Mouse (Mus musculus): ENCODE measurements at regions not wholly inside any gene's neighbourhood (a gene's known extent, or its start where the extent isn't known, plus 50 kb on each side); places are given as distances from the start of the nearest gene placed in this dataset.

- Histone ChIP-seq H3K36me3 (ENCODE audit: control insufficient read depth, insufficient read depth, low read length) (no peaks in the 10 kb centered on the region), H3K9ac (ENCODE audit: low read length) (no peak overlapping the region), H3K27ac (replicated peaks) (no peak overlapping the region), H3K4me1 (replicated peaks; ENCODE audit: control insufficient read depth, insufficient read depth) (no peaks in the 10 kb centered on the region), H3K9me3 (ENCODE audit: control insufficient read depth, low read length) (no peaks in the 10 kb centered on the region), H3K4me2 (replicated peaks; ENCODE audit: low read depth) (no peak overlapping the region), H3K4me3 (ENCODE audit: low read depth, low read length) (no peak overlapping the region), H3K27me3 (ENCODE audit: control insufficient read depth, insufficient read depth, low read length) (no peaks in the 10 kb centered on the region)
- DNase-seq (ENCODE audit: low spot score) (no peak), ATAC-seq (ENCODE audit: low FRiP score, low TSS enrichment) (no peak)
- WGBS = 65% methylated on average over 10 of the region's 10 CpGs
- TF ChIP-seq CTCF (IDR thresholded peaks at IDR 0.05; ENCODE audit: low read depth) (no peak), EP300 (optimal IDR thresholded peaks at IDR 0.05) (no peak)
Measured at GRCm38 (mm10) chr10:67339371-67339929, 54.3 kb upstream of the Nrbf2 start.

- Histone ChIP-seq H3K27ac (replicated peaks) (no peak overlapping the region), H3K27me3 (ENCODE audit: control insufficient read depth, insufficient read depth, low read length) (no peaks in the 10 kb centered on the region), H3K4me2 (replicated peaks; ENCODE audit: low read depth) (no peak overlapping the region), H3K36me3 (ENCODE audit: control insufficient read depth, insufficient read depth, low read length) (no peaks in the 10 kb centered on the region), H3K4me3 (ENCODE audit: low read depth, low read length) (no peak overlapping the region), H3K9me3 (ENCODE audit: control insufficient read depth, low read length) (no peaks in the 10 kb centered on the region), H3K9ac (ENCODE audit: low read length) (no peak overlapping the region), H3K4me1 (replicated peaks; ENCODE audit: control insufficient read depth, insufficient read depth) (no peaks in the 10 kb centered on the region)
- 76% methylated on average over 4 of the region's 4 CpGs for WGBS
- TF ChIP-seq EP300 (optimal IDR thresholded peaks at IDR 0.05) (no peak), CTCF (IDR thresholded peaks at IDR 0.05; ENCODE audit: low read depth) (no peak)
- DNase-seq (ENCODE audit: low spot score) (no peak), ATAC-seq (ENCODE audit: low FRiP score, low TSS enrichment) (no peak)
Measured at GRCm38 (mm10) chr10:67344722-67345121, 59.6 kb upstream of the Nrbf2 start.

DNA sequence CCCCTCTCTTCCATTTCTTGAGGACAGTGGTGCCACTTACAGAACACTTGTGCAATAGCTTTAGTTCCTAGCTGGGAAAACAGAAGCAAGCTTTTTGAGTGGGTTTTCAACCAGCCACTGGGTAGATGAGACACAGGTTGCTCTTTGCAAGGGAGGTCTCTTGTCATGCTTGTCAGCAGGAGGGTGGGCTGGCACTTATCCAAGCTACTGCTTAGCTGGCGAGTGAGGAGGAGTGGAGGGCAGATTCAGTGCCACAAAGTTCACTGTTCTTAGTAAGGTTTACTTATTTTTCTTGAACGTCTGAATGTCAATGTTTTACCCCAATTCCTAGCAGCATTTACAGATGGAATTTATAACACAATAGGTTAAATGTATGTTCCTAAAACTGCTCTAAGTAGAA, 65.9 kb upstream of the Nrbf2 start:
- WGBS = 22% methylated on average over 2 of the region's 2 CpGs
- H3K4me2 ChIP-seq (replicated peaks; ENCODE audit: low read depth) = no peak overlapping the region
- no peak overlapping the region for H3K27ac ChIP-seq (replicated peaks)
- H3K27me3 ChIP-seq (ENCODE audit: control insufficient read depth, insufficient read depth, low read length) = no peaks in the 10 kb centered on the region
- H3K4me1 ChIP-seq (replicated peaks; ENCODE audit: control insufficient read depth, insufficient read depth) = no peaks in the 10 kb centered on the region
- ATAC-seq (ENCODE audit: low FRiP score, low TSS enrichment) (no peak), DNase-seq (ENCODE audit: low spot score) (no peak)
- H3K9ac ChIP-seq (ENCODE audit: low read length) = no peak overlapping the region
- H3K36me3 ChIP-seq (ENCODE audit: control insufficient read depth, insufficient read depth, low read length) = no peaks in the 10 kb centered on the region
- TF ChIP-seq EP300 (optimal IDR thresholded peaks at IDR 0.05) = no peak
- TF ChIP-seq CTCF (IDR thresholded peaks at IDR 0.05; ENCODE audit: low read depth) = no peak
- H3K9me3 ChIP-seq (ENCODE audit: control insufficient read depth, low read length) = no peaks in the 10 kb centered on the region
- no peak overlapping the region for H3K4me3 ChIP-seq (ENCODE audit: low read depth, low read length)

DNA sequence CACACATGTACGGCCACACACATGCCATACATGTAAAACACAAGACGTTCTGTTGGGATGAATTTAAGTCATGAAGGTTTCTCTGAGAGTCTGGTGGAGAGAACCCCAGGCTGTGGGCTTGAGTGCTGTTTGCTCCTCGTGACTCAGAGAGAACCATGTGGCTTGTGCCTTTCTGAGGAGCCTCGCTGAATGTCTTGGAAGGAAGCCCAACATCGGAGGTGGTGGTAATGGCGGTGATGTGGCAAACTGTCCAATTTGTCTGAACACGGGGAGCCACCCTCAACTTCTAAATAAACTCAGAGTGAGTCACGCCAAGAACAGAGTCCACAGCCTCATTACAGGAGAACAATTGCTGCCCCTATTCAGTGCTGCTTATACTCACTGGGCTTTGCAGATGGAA, 75.7 kb upstream of the Nrbf2 start:
- Histone ChIP-seq H3K4me1 (replicated peaks; ENCODE audit: control insufficient read depth, insufficient read depth) (no peaks in the 10 kb centered on the region), H3K27me3 (ENCODE audit: control insufficient read depth, insufficient read depth, low read length) (no peaks in the 10 kb centered on the region), H3K9me3 (ENCODE audit: control insufficient read depth, low read length) (no peaks in the 10 kb centered on the region), H3K4me2 (replicated peaks; ENCODE audit: low read depth) (no peak overlapping the region), H3K4me3 (ENCODE audit: low read depth, low read length) (no peak overlapping the region), H3K9ac (ENCODE audit: low read length) (no peak overlapping the region), H3K27ac (replicated peaks) (no peak overlapping the region), H3K36me3 (ENCODE audit: control insufficient read depth, insufficient read depth, low read length) (no peaks in the 10 kb centered on the region)
- ATAC-seq (ENCODE audit: low FRiP score, low TSS enrichment) (no peak), DNase-seq (ENCODE audit: low spot score) (no peak)
- TF ChIP-seq EP300 (optimal IDR thresholded peaks at IDR 0.05) = no peak
- no peak for TF ChIP-seq CTCF (IDR thresholded peaks at IDR 0.05; ENCODE audit: low read depth)
- WGBS = 59% methylated on average over 8 of the region's 8 CpGs

GRCm38 (mm10) chr10:67361281-67361680, 76.2 kb upstream of the Nrbf2 start:
- Histone ChIP-seq H3K4me1 (replicated peaks; ENCODE audit: control insufficient read depth, insufficient read depth) (no peaks in the 10 kb centered on the region), H3K4me3 (ENCODE audit: low read depth, low read length) (no peak overlapping the region), H3K36me3 (ENCODE audit: control insufficient read depth, insufficient read depth, low read length) (no peaks in the 10 kb centered on the region), H3K9me3 (ENCODE audit: control insufficient read depth, low read length) (no peaks in the 10 kb centered on the region), H3K27ac (replicated peaks) (no peak overlapping the region), H3K9ac (ENCODE audit: low read length) (no peak overlapping the region), H3K4me2 (replicated peaks; ENCODE audit: low read depth) (no peak overlapping the region), H3K27me3 (ENCODE audit: control insufficient read depth, insufficient read depth, low read length) (no peaks in the 10 kb centered on the region)
- WGBS = 97% methylated on average over 4 of the region's 4 CpGs
- TF ChIP-seq EP300 (optimal IDR thresholded peaks at IDR 0.05) = no peak
- TF ChIP-seq CTCF (IDR thresholded peaks at IDR 0.05; ENCODE audit: low read depth) = no peak
- DNase-seq (ENCODE audit: low spot score) (no peak), ATAC-seq (ENCODE audit: low FRiP score, low TSS enrichment) (no peak)

- H3K36me3 ChIP-seq (ENCODE audit: control insufficient read depth, insufficient read depth, low read length) = no peaks in the 10 kb centered on the region
- ATAC-seq (ENCODE audit: low FRiP score, low TSS enrichment) (no peak), DNase-seq (ENCODE audit: low spot score) (no peak)
- no peak overlapping the region for H3K4me3 ChIP-seq (ENCODE audit: low read depth, low read length)
- H3K27ac ChIP-seq (replicated peaks) = no peak overlapping the region
- TF ChIP-seq EP300 (optimal IDR thresholded peaks at IDR 0.05) = no peak
- no peak for TF ChIP-seq CTCF (IDR thresholded peaks at IDR 0.05; ENCODE audit: low read depth)
- H3K4me1 ChIP-seq (replicated peaks; ENCODE audit: control insufficient read depth, insufficient read depth) = no peaks in the 10 kb centered on the region
- no peaks in the 10 kb centered on the region for H3K27me3 ChIP-seq (ENCODE audit: control insufficient read depth, insufficient read depth, low read length)
- H3K9me3 ChIP-seq (ENCODE audit: control insufficient read depth, low read length) = no peaks in the 10 kb centered on the region
- 88% methylated on average over 3 of the region's 3 CpGs for WGBS
- no peak overlapping the region for H3K9ac ChIP-seq (ENCODE audit: low read length)
- H3K4me2 ChIP-seq (replicated peaks; ENCODE audit: low read depth) = no peak overlapping the region
Measured at GRCm38 (mm10) chr10:67364595-67364994, 79.5 kb upstream of the Nrbf2 start.
